Mouse (Mus musculus) liver, embryonic 14.5 days (tissue): ENCODE results near the gene Smchd1. TPM values are rescaled to one million over a fixed set of nuclear protein-coding genes. Genes with fewer than 3 reads are reported as not detected.

Source experiments
- ATAC-seq: fragments of 200-750 bp; cut with Nextera tagmentation; 2 replicates; pipeline ENCODE4 v1.8.0; 2017; ENCODE audit warnings: moderate number of reproducible peaks, mild to moderate bottlenecking, moderate library complexity; ENCODE audit not compliant: insufficient read depth
- DNase-seq, 3 experiments: peaks; one replicate each; pipeline ENCODE4 v3.0.0-alpha.2; 2012 to 2013; ENCODE audit warnings: low read depth in 3 of 3, low spot score in 3 of 3
- H3K27ac ChIP-seq: fragments of 300-500 bp; sonication (generic); 2 replicates; pipeline ENCODE4 v1.5.1; 2014; ENCODE audit warnings: moderate library complexity, mild to moderate bottlenecking, control low read depth, inconsistent platforms
- H3K27me3 ChIP-seq: fragments of 300-500 bp; sonication (generic); 2 replicates; pipeline ENCODE4 v1.6.1; 2014; ENCODE audit warnings: mild to moderate bottlenecking, low read length, moderate library complexity; ENCODE audit not compliant: control insufficient read depth, insufficient read depth
- H3K36me3 ChIP-seq: fragments of 300-500 bp; sonication (generic); replicated peaks from 2 replicates; pipeline ENCODE4 v1.6.1; 2014; ENCODE audit warnings: low read depth; ENCODE audit not compliant: control insufficient read depth, insufficient read depth
- H3K4me1 ChIP-seq, 2 experiments: fragments of 200-500 bp in 1 of 2; fragments of 300-500 bp in 1 of 2; sonication (generic) in 1 of 2; replicated peaks; 2 replicates each; pipeline ENCODE4 v1.6.1; 2012 to 2014; ENCODE audit warnings: antibody characterized with exemption in 1 of 2, inconsistent platforms in 1 of 2, low read length in 1 of 2; ENCODE audit not compliant: control insufficient read depth in 2 of 2, insufficient read depth in 2 of 2
- H3K4me2 ChIP-seq: fragments of 300-500 bp; sonication (generic); 2 replicates; pipeline ENCODE4 v1.6.1; 2014; ENCODE audit warnings: low read depth, mild to moderate bottlenecking, control low read depth, moderate library complexity
- H3K4me3 ChIP-seq, 2 experiments: fragments of 200-500 bp in 1 of 2; fragments of 300-500 bp in 1 of 2; sonication (generic) in 1 of 2; 2 replicates each; pipeline ENCODE4 v1.5.1; 2012 to 2014; ENCODE audit warnings: low read depth in 2 of 2, low read length in 2 of 2, mild to moderate bottlenecking in 2 of 2, control low read depth in 1 of 2, inconsistent platforms in 1 of 2, moderate library complexity in 1 of 2; ENCODE audit not compliant: insufficient read depth in 1 of 2
- H3K9ac ChIP-seq: fragments of 300-500 bp; sonication (generic); replicated peaks from 2 replicates; pipeline ENCODE4 v1.6.1; 2014; ENCODE audit warnings: mild to moderate bottlenecking, control low read depth, moderate library complexity
- H3K9me3 ChIP-seq: fragments of 300-500 bp; sonication (generic); 2 replicates; pipeline ENCODE4 v1.6.1; 2016; ENCODE audit warnings: low read length, mixed read lengths; ENCODE audit not compliant: control insufficient read depth
- CTCF ChIP-seq: IDR thresholded peaks from 2 replicates; pipeline ENCODE4 v1.5.1; 2016; ENCODE audit warnings: antibody characterized with exemption, low read depth, control low read depth
- EP300 ChIP-seq: IDR thresholded peaks from 2 replicates; pipeline ENCODE4 v1.6.1; 2016; ENCODE audit warnings: antibody characterized with exemption, low read depth
- whole genome bisulfite sequencing: fragments of 180-500 bp; shearing (Covaris S2); extraction: QIAGEN DNeasy Blood & Tissue Kit; methylation state at CpG from one replicate; pipeline ENCODE4 v1.1.7; 2014; ENCODE audit not compliant: insufficient replicate concordance; 5-methylcytosine and 5-hydroxymethylcytosine counted together
- polyA plus RNA-seq, 2 experiments: library from polyadenylated mRNA; depleted of rRNA in 1 of 2; stranded (reverse) in 1 of 2; unstranded in 1 of 2; fragments of >200 nt; fragmentation: Nextera tagmentation in 1 of 2; extraction: Ambion mirVana in 1 of 2; gene quantifications; 2 replicates each; pipeline versions ENCODE4 v1.2.1 to v1.2.3; 2012 to 2014

The Smchd1 gene
- polyA plus RNA-seq, 2 experiments: 19.9 to 38.0 TPM

GRCm38 (mm10) chr17:71311340-71312171, 163.6 kb downstream of the Smchd1 start, which contains the start of gene Emilin2:
TSS of gene Emilin2 (minus strand) at chr17:71311978.
- peak within 1 kb of the TSS; percentile 80 to 87 for H3K4me3 ChIP-seq
- H3K27me3 ChIP-seq: no peaks in the 10 kb centered on the region; the same call in 1 of the 2 replicates
- H3K4me1 ChIP-seq: peaks cover 10 to 17% of the 10 kb centered on the region in 2 experiments
- no peaks in the 10 kb centered on the region for H3K9me3 ChIP-seq
- H3K27ac ChIP-seq: peak within 1 kb of the TSS; percentile 59
- H3K9ac ChIP-seq: peak within 1 kb of the TSS; percentile 86
- DNase-seq: peak in 1 of 3 experiments; percentile 63
- H3K4me2 ChIP-seq: peak within 1 kb of the TSS; percentile 100
- 8% methylated on average over 20 of the region's 20 CpGs for WGBS
- ATAC-seq: peak; percentile 43
- TF ChIP-seq EP300 (no peak; the same call in 1 of the 2 replicates), CTCF (peak; percentile 83)
- H3K36me3 ChIP-seq: no peaks in the 10 kb centered on the region

GRCm38 (mm10) chr17:71310486-71311339, 164.4 kb downstream of the Smchd1 start:
- under 1% methylated on average over 67 of the region's 67 CpGs for WGBS
- Histone ChIP-seq H3K4me3 (peak overlapping the region; percentile 80 to 87), H3K27ac (peak overlapping the region; percentile 59), H3K4me2 (peak overlapping the region; percentile 100), H3K9ac (peak overlapping the region; percentile 86), H3K36me3 (no peaks in the 10 kb centered on the region; the same call in 1 of the 2 replicates), H3K9me3 (no peaks in the 10 kb centered on the region), H3K27me3 (no peaks in the 10 kb centered on the region; the same call in 1 of the 2 replicates), H3K4me1 (peaks cover 10 to 17% of the 10 kb centered on the region in 2 experiments)
- ATAC-seq: peak; percentile 71
- DNase-seq: no peak
- TF ChIP-seq EP300: no peak

GRCm38 (mm10) chr17:71309711-71310485, 165.2 kb downstream of the Smchd1 start:
- H3K27ac ChIP-seq: no peak overlapping the region
- no peaks in the 10 kb centered on the region for H3K9me3 ChIP-seq
- TF ChIP-seq EP300 (no peak), CTCF (0 out of 2 replicates have a peak, but pooled peaks have one; percentile 5)
- H3K4me2 ChIP-seq: peak overlapping the region; percentile 100
- H3K36me3 ChIP-seq: no peaks in the 10 kb centered on the region; the same call in 1 of the 2 replicates
- DNase-seq (no peak), ATAC-seq (peak; percentile 25)
- WGBS: 11% methylated on average over 23 of the region's 23 CpGs
- no peaks in the 10 kb centered on the region; the same call in 1 of the 2 replicates for H3K27me3 ChIP-seq
- H3K4me3 ChIP-seq: peak overlapping the region; percentile 80 to 87
- H3K9ac ChIP-seq: peak overlapping the region; percentile 86
- H3K4me1 ChIP-seq: peaks cover 10 to 17% of the 10 kb centered on the region in 2 experiments

- no peak overlapping the region for H3K4me3 ChIP-seq
- peak overlapping the region; percentile 100 for H3K4me2 ChIP-seq
- H3K36me3 ChIP-seq: no peaks in the 10 kb centered on the region; the same call in 1 of the 2 replicates
- ATAC-seq (no peak), DNase-seq (no peak)
- peaks cover 10 to 17% of the 10 kb centered on the region in 2 experiments for H3K4me1 ChIP-seq
- H3K27me3 ChIP-seq: no peaks in the 10 kb centered on the region; the same call in 1 of the 2 replicates
- peak overlapping the region; percentile 13; the same call in 1 of the 2 replicates for H3K9ac ChIP-seq
- no peaks in the 10 kb centered on the region for H3K9me3 ChIP-seq
- WGBS: 59% methylated on average over 14 of the region's 14 CpGs
- TF ChIP-seq CTCF (no peak), EP300 (no peak)
- no peak overlapping the region for H3K27ac ChIP-seq
Observed at GRCm38 (mm10) chr17:71309141-71309540, 166.0 kb downstream of the Smchd1 start.
